Mouse (Mus musculus): ENCODE results near the gene Ccnd3. TPM values are rescaled to one million over a fixed set of nuclear protein-coding genes. Genes with fewer than 3 reads are reported as not detected.
A peak's percentile ranks its signal among the peaks of the same experiment; 100 is the strongest.

Ccnd3 gene
- total RNA-seq (2021) = 100 to 1,000 TPM in 1 of 2 experiments, 10 to 100 TPM in 1; 93.8 to 126 TPM
- long read RNA-seq, experiment 1, transcript Ccnd3-205 (5 exons, 1,977 nt) = major isoform, 176 of 199 reads
- long read RNA-seq, experiment 1, partial matches to known transcripts = 13 of 199 reads
- long read RNA-seq, experiment 1, other reads (novel, unspliced or antisense) = 5 of 199 reads
- long read RNA-seq, experiment 2, transcript Ccnd3-205 (5 exons, 1,977 nt) = major isoform, 105 of 119 reads
- long read RNA-seq, experiment 2, partial matches to known transcripts = 1 of 119 reads
- long read RNA-seq, experiment 2, other reads (novel, unspliced or antisense) = 9 of 119 reads

- intact Hi-C loops (cut with DNase I) = no loop called here
- peak; percentile 80 to 83 for DNase-seq
Measured at GRCm38 (mm10) chr17:47504941-47505346, at the start of gene Ccnd3. TSS of gene Ccnd3 (plus strand) at chr17:47505051.

GRCm38 (mm10) chr17:47458310-47458709 is 46.5 kb upstream of the Ccnd3 start:
- intact Hi-C loops (cut with DNase I) = no loop called here

GRCm38 (mm10) chr17:47458936-47459335 is 45.9 kb upstream of the Ccnd3 start:
- no peak for DNase-seq
- intact Hi-C loops (cut with DNase I) = no loop called here

More at GRCm38 (mm10) chr17:47458310-47458709, 46.5 kb upstream of the Ccnd3 start:
- DNase-seq = no peak

GRCm38 (mm10) chr17:47459341-47459919 is 45.4 kb upstream of the Ccnd3 start:
- intact Hi-C loops (cut with DNase I) = no loop called here
- DNase-seq = no peak

GRCm38 (mm10) chr17:47461688-47462087 is 43.2 kb upstream of the Ccnd3 start:
- intact Hi-C loops (cut with DNase I) = no loop called here
- DNase-seq = no peak

GRCm38 (mm10) chr17:47462209-47462608 is 42.6 kb upstream of the Ccnd3 start:
- intact Hi-C loops (cut with DNase I) = no loop called here
- no peak for DNase-seq

- intact Hi-C loops (cut with DNase I) = no loop called here
- no peak for DNase-seq
Measured at GRCm38 (mm10) chr17:47462728-47463388, 42.0 kb upstream of the Ccnd3 start.

- no peak for DNase-seq
- intact Hi-C loops (cut with DNase I) = no loop called here
Measured at GRCm38 (mm10) chr17:47464248-47464965, 40.4 kb upstream of the Ccnd3 start.

GRCm38 (mm10) chr17:47465016-47465415 is 39.8 kb upstream of the Ccnd3 start:
- no peak for DNase-seq
- intact Hi-C loops (cut with DNase I) = no loop called here

GRCm38 (mm10) chr17:47466284-47466683 is 38.6 kb upstream of the Ccnd3 start:
- DNase-seq = no peak
- intact Hi-C loops (cut with DNase I) = no loop called here

- DNase-seq = no peak
- intact Hi-C loops (cut with DNase I) = no loop called here
Measured at GRCm38 (mm10) chr17:47467659-47468058, 37.2 kb upstream of the Ccnd3 start.

GRCm38 (mm10) chr17:47468063-47468462 is 36.8 kb upstream of the Ccnd3 start:
- intact Hi-C loops (cut with DNase I) = no loop called here
- DNase-seq = peak in 1 of 2 experiments; percentile 20

- DNase-seq = peak; percentile 40 to 44
- intact Hi-C loops (cut with DNase I) = no loop called here
Measured at GRCm38 (mm10) chr17:47468466-47468865, 36.4 kb upstream of the Ccnd3 start.

GRCm38 (mm10) chr17:47469642-47470041 is 35.2 kb upstream of the Ccnd3 start:
- intact Hi-C loops (cut with DNase I) = loop anchor here (5.0 kb wide), 1 partner anchor 218 kb away; the partner anchor contains the start of genes Frs3 and Tomm6
- no peak for DNase-seq

GRCm38 (mm10) chr17:47470121-47470520 is 34.7 kb upstream of the Ccnd3 start:
- DNase-seq = no peak
- intact Hi-C loops (cut with DNase I) = loop anchor here (5.0 kb wide), 1 partner anchor 217 kb away; the partner anchor contains the start of genes Frs3 and Tomm6

- DNase-seq = peak; percentile 36 to 40
- intact Hi-C loops (cut with DNase I) = loop anchor here (5.0 kb wide), 1 partner anchor 217 kb away; the partner anchor contains the start of genes Frs3 and Tomm6
Measured at GRCm38 (mm10) chr17:47470686-47471085, 34.2 kb upstream of the Ccnd3 start.

- no peak for DNase-seq
- intact Hi-C loops (cut with DNase I) = loop anchor here (5.0 kb wide), 1 partner anchor 215 kb away; the partner anchor contains the start of genes Frs3 and Tomm6
Measured at GRCm38 (mm10) chr17:47472435-47473350, 32.2 kb upstream of the Ccnd3 start.

- intact Hi-C loops (cut with DNase I) = loop anchor here (5.0 kb wide), 1 partner anchor 214 kb away; the partner anchor contains the start of genes Frs3 and Tomm6
- DNase-seq = peak; percentile 70 to 76
Measured at GRCm38 (mm10) chr17:47473434-47473974, 31.3 kb upstream of the Ccnd3 start.

GRCm38 (mm10) chr17:47474250-47474649 is 30.6 kb upstream of the Ccnd3 start:
- intact Hi-C loops (cut with DNase I) = loop anchor here (5.0 kb wide), 1 partner anchor 213 kb away; the partner anchor contains the start of genes Frs3 and Tomm6
- no peak for DNase-seq
